9 mouse cellular contexts compared by ENCODE assay signal in the genomic region with DNA sequence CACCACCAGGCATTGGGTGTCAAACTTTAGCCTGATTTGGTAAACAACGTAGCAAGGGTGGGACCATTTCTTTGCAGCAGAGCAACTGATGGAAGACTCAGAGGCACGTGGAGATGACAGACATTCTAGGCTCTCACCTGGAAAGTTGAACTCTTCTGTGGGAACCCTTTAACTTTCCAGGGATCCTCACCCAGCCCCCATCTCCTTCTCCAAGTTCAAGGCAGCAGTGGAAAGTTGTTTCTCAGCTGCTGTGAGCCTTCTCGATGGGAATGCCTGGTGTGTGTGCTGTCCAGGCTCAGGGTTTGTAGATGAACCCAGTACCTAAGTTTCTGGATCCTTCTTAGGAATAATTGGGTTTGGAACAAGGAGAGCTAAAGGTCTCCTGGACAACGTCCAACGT. TPM values are rescaled to one million over a fixed set of nuclear protein-coding genes. Genes with fewer than 3 reads are reported as not detected.
DNase-seq lines count a peak whose midpoint lies in the region; ATAC-seq and TF ChIP-seq lines count a peak whose summit lies in the region.
"Had no signal": no experiment of that assay in that cellular context is flagged by ENCODE, and none has a peak within 500 bp of the region (broad histone marks: within the 10 kb centered on the region; RNA-seq: fewer than 3 reads in every experiment).

No protein-coding gene starts in this region.

- H3K9me3 ChIP-seq in forebrain, embryonic 14.5 days (replicated peaks; ENCODE audit: control insufficient read depth, low read length) = no peaks in the 10 kb centered on the region
- H3K9me3 ChIP-seq in limb, embryonic 11.5 days (ENCODE audit: control insufficient read depth, low read length) = no peaks in the 10 kb centered on the region
- no peaks in the 10 kb centered on the region for H3K9me3 ChIP-seq in neural tube, embryonic 15.5 days (replicated peaks)

- no peak overlapping the region for H3K27ac ChIP-seq in layer of hippocampus, adult 2 months
- no peak overlapping the region for H3K27ac ChIP-seq in forebrain, embryonic 14.5 days (ENCODE audit: low read depth, low read length)
- no peak overlapping the region for H3K27ac ChIP-seq in limb, embryonic 11.5 days (replicated peaks; ENCODE audit: low read depth, low read length)
- no peak overlapping the region for H3K27ac ChIP-seq in neural tube, embryonic 15.5 days (replicated peaks)

- no peak for TF ChIP-seq CTCF in layer of hippocampus, adult 2 months (conservative IDR thresholded peaks at IDR 0.05)

- H3K4me2 ChIP-seq in forebrain, embryonic 14.5 days (ENCODE audit: low read length) = peak overlapping the region; percentile 91
- peak overlapping the region; percentile 85; the same call in 1 of the 2 replicates for H3K4me2 ChIP-seq in limb, embryonic 11.5 days (ENCODE audit: low read depth, severe bottlenecking)
- H3K4me2 ChIP-seq in neural tube, embryonic 15.5 days = peak overlapping the region; percentile 96

- no peak for DNase-seq in layer of hippocampus, adult 2 months (ENCODE audit: low spot score in 2 of 2)
- no peak for DNase-seq in layer of hippocampus, postnatal 10 days (ENCODE audit: low spot score in 2 of 2)
- no peak for DNase-seq in forebrain, embryonic 14.5 days (ENCODE audit: low spot score)
- DNase-seq in limb, embryonic 11.5 days (ENCODE audit: low spot score) = no peak
- no peak for DNase-seq in spleen, postnatal 36 days (ENCODE audit: low spot score in 2 of 2)
- DNase-seq in cerebellum, postnatal 10 days = no peak
- DNase-seq in layer of hippocampus, adult 9-11 months = no peak

- no peak for ATAC-seq in forebrain, embryonic 14.5 days
- ATAC-seq in limb, embryonic 11.5 days (ENCODE audit: insufficient number of reproducible peaks, low FRiP score, low TSS enrichment, low read depth) = no peak
- no peak for ATAC-seq in neural tube, embryonic 15.5 days (ENCODE audit: low FRiP score)

- no peak overlapping the region for H3K9ac ChIP-seq in forebrain, embryonic 14.5 days (ENCODE audit: low read length)
- no peak overlapping the region for H3K9ac ChIP-seq in limb, embryonic 11.5 days (ENCODE audit: low read length)
- no peak overlapping the region for H3K9ac ChIP-seq in neural tube, embryonic 15.5 days (replicated peaks)

- H3K4me1 ChIP-seq in forebrain, embryonic 14.5 days (ENCODE audit: control insufficient read depth, insufficient read depth, low read length) = no peaks in the 10 kb centered on the region
- no peaks in the 10 kb centered on the region for H3K4me1 ChIP-seq in limb, embryonic 11.5 days (ENCODE audit: control insufficient read depth, insufficient read depth, low read length)
- peaks cover 29% of the 10 kb centered on the region for H3K4me1 ChIP-seq in neural tube, embryonic 15.5 days

- H3K36me3 ChIP-seq in forebrain, embryonic 14.5 days (ENCODE audit: control insufficient read depth, insufficient read depth, low read length) = no peaks in the 10 kb centered on the region
- no peaks in the 10 kb centered on the region for H3K36me3 ChIP-seq in limb, embryonic 11.5 days (ENCODE audit: control insufficient read depth, insufficient read depth, low read length)
- H3K36me3 ChIP-seq in neural tube, embryonic 15.5 days = no peaks in the 10 kb centered on the region

- WGBS in forebrain, embryonic 14.5 days = 43% methylated on average over 5 of the region's 5 CpGs
- WGBS in limb, embryonic 11.5 days = 40% methylated on average over 5 of the region's 5 CpGs
- WGBS in neural tube, embryonic 15.5 days = 42% methylated on average over 5 of the region's 5 CpGs

- 0 out of 2 replicates have a peak, but pooled peaks cover 7% of the 10 kb centered on the region for H3K27me3 ChIP-seq in forebrain, embryonic 14.5 days (replicated peaks; ENCODE audit: control insufficient read depth, insufficient read depth, low read length)
- no peaks in the 10 kb centered on the region for H3K27me3 ChIP-seq in limb, embryonic 11.5 days (ENCODE audit: control insufficient read depth, insufficient read depth, low read length)
- peaks cover 23% of the 10 kb centered on the region for H3K27me3 ChIP-seq in neural tube, embryonic 15.5 days (replicated peaks)

- peak overlapping the region; percentile 57; the same call in 1 of the 2 replicates for H3K4me3 ChIP-seq in layer of hippocampus, adult 2 months
- peak overlapping the region; percentile 48 for H3K4me3 ChIP-seq in forebrain, embryonic 14.5 days (ENCODE audit: low read depth, low read length)
- H3K4me3 ChIP-seq in limb, embryonic 11.5 days (ENCODE audit: low read depth, low read length) = peak overlapping the region; percentile 47
- peak overlapping the region; percentile 52 for H3K4me3 ChIP-seq in neural tube, embryonic 15.5 days (replicated peaks)

RNA-seq across cellular contexts. Expression of a gene that starts 0.3 kb away (rescaled TPM):
- 1 to 10 TPM; 3.3 to 3.6 TPM for total RNA-seq in layer of hippocampus, adult 2 months (2021)
- total RNA-seq in layer of hippocampus, postnatal 10 days (2021) = 1 to 10 TPM; 6.2 to 6.3 TPM
- 6.0 and 9.2 TPM in 2 replicates for polyA plus RNA-seq in forebrain, embryonic 14.5 days (2014; fragmentation: Nextera tagmentation; extraction: Ambion mirVana)
- 2.1 and 2.7 TPM in 2 replicates for polyA plus RNA-seq in limb, embryonic 11.5 days (2014; fragmentation: Nextera tagmentation; extraction: Ambion mirVana)
- polyA plus RNA-seq in neural tube, embryonic 15.5 days (2015; fragmentation: Nextera tagmentation; extraction: Ambion mirVana) = 12.3 and 14.1 TPM in 2 replicates

RNA-seq across cellular contexts. Expression of a gene that starts 22.5 kb away (rescaled TPM):
- not detected for total RNA-seq in layer of hippocampus, adult 2 months (2021)
- not detected for total RNA-seq in layer of hippocampus, postnatal 10 days (2021)
- not detected in 2 replicates for polyA plus RNA-seq in forebrain, embryonic 14.5 days (2014; fragmentation: Nextera tagmentation; extraction: Ambion mirVana)
- not detected in 2 replicates for polyA plus RNA-seq in limb, embryonic 11.5 days (2014; fragmentation: Nextera tagmentation; extraction: Ambion mirVana)
- 0.06 TPM in 1 of 2 replicates, not detected in the other for polyA plus RNA-seq in neural tube, embryonic 15.5 days (2015; fragmentation: Nextera tagmentation; extraction: Ambion mirVana)
- total RNA-seq: left cerebral cortex, adult 8-10 months had no signal
